Mouse (Mus musculus): ENCODE measurements around the gene Zscan20. TPM values are rescaled to one million over a fixed set of nuclear protein-coding genes. Genes with fewer than 3 reads are reported as not detected.

Gene Zscan20
- polyA plus RNA-seq, 1 experiment, result 2.5 TPM

DNA sequence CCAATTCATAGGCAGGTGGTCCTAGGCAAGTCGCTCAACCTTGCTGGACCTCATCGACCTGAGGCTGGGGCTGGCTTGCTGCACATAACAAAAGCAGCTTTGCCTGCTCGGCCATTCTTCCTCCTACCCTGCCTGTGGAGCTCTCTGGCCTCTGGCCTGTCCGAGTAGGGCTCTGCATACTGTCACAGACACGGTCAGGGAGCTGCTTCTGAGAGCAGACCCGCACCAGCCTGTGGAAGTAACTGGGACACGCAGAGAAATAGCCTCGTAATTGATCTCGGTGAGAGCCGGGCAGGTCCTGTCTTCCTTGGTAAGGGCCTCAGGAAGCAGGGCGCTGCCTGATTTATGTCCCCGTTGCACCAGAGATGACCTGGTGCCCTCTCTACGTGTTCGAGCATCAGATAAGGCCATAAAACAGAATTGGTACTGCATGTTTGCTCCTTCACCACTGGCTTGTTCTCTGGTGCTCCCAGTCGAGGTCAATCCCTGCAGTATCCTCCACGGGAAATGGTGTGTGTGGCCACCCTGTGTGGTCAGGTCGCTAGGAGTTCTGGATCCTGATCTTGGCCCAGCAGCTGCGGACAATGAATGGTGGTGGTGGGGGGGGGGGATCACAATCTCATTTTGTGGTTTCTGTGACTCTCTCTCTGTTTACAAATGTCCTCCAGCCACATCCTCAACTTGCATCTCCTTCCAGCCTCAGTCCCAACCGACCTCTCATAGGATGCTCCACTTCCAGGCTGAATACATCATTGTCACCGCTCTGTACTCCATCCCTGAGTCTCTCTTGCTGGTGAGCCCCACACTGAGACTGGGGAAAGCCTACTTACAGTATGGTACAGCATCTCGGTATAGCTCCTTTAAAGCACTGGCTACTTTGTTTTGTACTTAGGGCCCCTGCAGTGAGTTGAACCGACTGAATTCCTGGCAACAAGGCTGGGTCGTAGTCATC lies 32.1 kb upstream of the Zscan20 start:
- TF ChIP-seq CTCF (IDR thresholded peaks at IDR 0.05; ENCODE audit: low read depth, low read length) (no peak), POLR2A (IDR thresholded peaks at IDR 0.05; ENCODE audit: borderline replicate concordance, low read depth, low read length) (no peak)
- Histone ChIP-seq H3K27ac (ENCODE audit: insufficient read depth, low read depth, low read length) (no peak overlapping the region), H3K4me3 (ENCODE audit: insufficient read depth, low read length) (no peak overlapping the region), H3K4me1 (ENCODE audit: control insufficient read depth, insufficient read depth, low read length) (no peaks in the 10 kb centered on the region; the same call in 1 of the 2 replicates)

DNA sequence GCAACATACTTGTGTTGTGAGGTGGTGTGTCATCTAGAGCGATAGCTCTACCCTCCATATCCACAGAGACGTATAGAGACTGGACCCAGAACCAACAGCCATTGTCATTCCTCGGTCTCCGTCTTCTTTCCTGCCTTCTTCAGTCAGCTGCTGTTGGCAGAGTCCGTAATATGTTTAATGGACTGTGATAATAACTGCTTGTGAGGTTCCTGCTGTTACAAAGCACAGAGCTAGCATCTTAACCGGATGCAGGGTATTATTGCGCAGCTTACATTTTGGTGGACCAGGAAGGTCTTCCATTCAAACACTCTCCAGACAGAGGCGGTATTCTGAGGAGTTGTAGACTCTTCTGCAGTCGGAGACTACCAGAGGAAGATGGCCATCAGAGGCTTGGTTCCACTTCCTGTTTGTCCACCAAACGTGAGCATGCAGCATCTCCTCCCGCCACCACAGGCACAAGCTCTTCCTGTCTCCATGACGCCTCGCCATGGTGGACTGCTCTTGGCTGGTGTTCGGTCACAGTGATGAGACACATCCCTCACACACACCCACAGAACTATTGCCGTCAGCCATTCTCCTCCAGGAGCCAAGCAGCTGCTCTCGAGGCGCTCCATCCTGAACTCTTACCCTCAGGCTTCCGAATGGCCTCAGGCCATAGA lies 28.5 kb upstream of the Zscan20 start:
- Histone ChIP-seq H3K4me3 (ENCODE audit: insufficient read depth, low read length) (no peak overlapping the region), H3K27ac (ENCODE audit: insufficient read depth, low read depth, low read length) (no peak overlapping the region), H3K4me1 (ENCODE audit: control insufficient read depth, insufficient read depth, low read length) (no peaks in the 10 kb centered on the region; the same call in 1 of the 2 replicates)
- TF ChIP-seq POLR2A (IDR thresholded peaks at IDR 0.05; ENCODE audit: borderline replicate concordance, low read depth, low read length), result no peak
- TF ChIP-seq CTCF (IDR thresholded peaks at IDR 0.05; ENCODE audit: low read depth, low read length), result no peak

DNA sequence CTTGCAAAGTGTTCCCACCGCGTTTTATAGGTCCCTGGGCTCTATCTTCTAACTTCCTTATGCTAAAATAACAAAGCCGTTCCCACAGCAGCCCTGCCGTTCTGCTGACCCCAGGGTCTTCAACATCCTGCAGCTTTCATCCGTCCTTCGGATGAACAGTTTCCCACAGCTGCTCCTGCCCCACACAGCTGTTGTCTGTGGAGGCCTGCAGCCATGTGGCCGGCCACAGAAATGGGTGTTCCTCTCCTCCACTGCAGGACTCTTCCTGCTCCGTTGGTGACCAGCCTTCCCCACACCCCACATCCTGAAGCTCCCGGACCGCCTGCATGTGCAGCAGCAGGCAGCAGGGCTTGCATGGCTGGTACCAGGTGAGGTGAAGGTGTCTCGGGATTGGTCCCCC lies 27.4 kb upstream of the Zscan20 start:
- TF ChIP-seq CTCF (IDR thresholded peaks at IDR 0.05; ENCODE audit: low read depth, low read length), result no peak
- no peak for TF ChIP-seq POLR2A (IDR thresholded peaks at IDR 0.05; ENCODE audit: borderline replicate concordance, low read depth, low read length)
- no peak overlapping the region for H3K4me3 ChIP-seq (ENCODE audit: insufficient read depth, low read length)

DNA sequence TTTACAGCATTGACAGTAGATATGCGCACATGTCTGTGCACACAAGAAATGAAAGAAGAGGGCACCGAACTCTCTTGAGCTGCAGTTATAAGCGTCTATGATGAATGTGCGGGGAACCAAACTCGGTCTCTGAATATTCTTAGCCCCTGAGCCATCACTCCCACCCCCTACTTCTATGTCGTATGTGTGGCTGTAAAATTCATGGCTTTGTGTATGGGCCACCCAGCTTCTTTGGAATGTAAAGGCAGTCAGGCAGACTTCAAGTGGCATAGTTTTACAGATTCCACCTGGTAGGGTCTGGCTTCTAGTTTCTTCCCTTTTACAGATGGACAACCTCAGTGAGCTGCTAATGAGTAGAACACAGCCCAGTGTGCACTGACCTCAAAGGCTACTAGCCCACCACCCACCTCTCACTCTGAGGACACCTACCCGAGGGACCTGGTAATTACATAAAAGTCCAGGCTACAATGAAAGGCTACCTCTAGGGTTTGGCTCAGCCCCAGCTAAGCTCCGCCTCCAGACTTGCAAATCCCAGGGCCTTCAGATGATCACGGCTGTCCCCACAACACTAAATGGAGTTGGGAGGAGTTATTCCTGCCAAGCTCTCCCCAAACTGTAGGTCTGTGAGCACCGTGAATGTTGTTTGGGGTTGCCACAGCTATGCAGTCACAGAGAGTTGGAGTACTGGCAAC lies 26.1 kb upstream of the Zscan20 start:
- no peaks in the 10 kb centered on the region; the same call in 1 of the 2 replicates for H3K4me1 ChIP-seq (ENCODE audit: control insufficient read depth, insufficient read depth, low read length)
- H3K4me3 ChIP-seq (ENCODE audit: insufficient read depth, low read length), result no peak overlapping the region
- TF ChIP-seq POLR2A (IDR thresholded peaks at IDR 0.05; ENCODE audit: borderline replicate concordance, low read depth, low read length), result no peak
- TF ChIP-seq CTCF (IDR thresholded peaks at IDR 0.05; ENCODE audit: low read depth, low read length), result no peak
- no peak overlapping the region for H3K27ac ChIP-seq (ENCODE audit: insufficient read depth, low read depth, low read length)

More for the DNA sequence above, 27.4 kb upstream of the Zscan20 start:
- Histone ChIP-seq H3K27ac (ENCODE audit: insufficient read depth, low read depth, low read length) (no peak overlapping the region), H3K4me1 (ENCODE audit: control insufficient read depth, insufficient read depth, low read length) (no peaks in the 10 kb centered on the region; the same call in 1 of the 2 replicates)

- no peak for TF ChIP-seq POLR2A (IDR thresholded peaks at IDR 0.05; ENCODE audit: borderline replicate concordance, low read depth, low read length)
- TF ChIP-seq CTCF (IDR thresholded peaks at IDR 0.05; ENCODE audit: low read depth, low read length), result no peak
- Histone ChIP-seq H3K27ac (ENCODE audit: insufficient read depth, low read depth, low read length) (no peak overlapping the region), H3K4me3 (ENCODE audit: insufficient read depth, low read length) (no peak overlapping the region), H3K4me1 (ENCODE audit: control insufficient read depth, insufficient read depth, low read length) (no peaks in the 10 kb centered on the region; the same call in 1 of the 2 replicates)
These were observed 25.6 kb upstream of the Zscan20 start for GRCm38 (mm10) chr4:128635451-128635850.

GRCm38 (mm10) chr4:128621109-128621508 lies 11.2 kb upstream of the Zscan20 start:
- H3K4me3 ChIP-seq (ENCODE audit: insufficient read depth, low read length), result no peak overlapping the region
- H3K4me1 ChIP-seq (ENCODE audit: control insufficient read depth, insufficient read depth, low read length), result peaks cover 12% of the 10 kb centered on the region
- H3K27ac ChIP-seq (ENCODE audit: insufficient read depth, low read depth, low read length), result no peak overlapping the region
- TF ChIP-seq POLR2A (IDR thresholded peaks at IDR 0.05; ENCODE audit: borderline replicate concordance, low read depth, low read length), result no peak
- no peak for TF ChIP-seq CTCF (IDR thresholded peaks at IDR 0.05; ENCODE audit: low read depth, low read length)

GRCm38 (mm10) chr4:128620572-128620971 lies 10.7 kb upstream of the Zscan20 start:
- Histone ChIP-seq H3K4me1 (ENCODE audit: control insufficient read depth, insufficient read depth, low read length) (peaks cover 12% of the 10 kb centered on the region), H3K4me3 (ENCODE audit: insufficient read depth, low read length) (no peak overlapping the region), H3K27ac (ENCODE audit: insufficient read depth, low read depth, low read length) (no peak overlapping the region)
- TF ChIP-seq POLR2A (IDR thresholded peaks at IDR 0.05; ENCODE audit: borderline replicate concordance, low read depth, low read length) (no peak), CTCF (IDR thresholded peaks at IDR 0.05; ENCODE audit: low read depth, low read length) (no peak)

DNA sequence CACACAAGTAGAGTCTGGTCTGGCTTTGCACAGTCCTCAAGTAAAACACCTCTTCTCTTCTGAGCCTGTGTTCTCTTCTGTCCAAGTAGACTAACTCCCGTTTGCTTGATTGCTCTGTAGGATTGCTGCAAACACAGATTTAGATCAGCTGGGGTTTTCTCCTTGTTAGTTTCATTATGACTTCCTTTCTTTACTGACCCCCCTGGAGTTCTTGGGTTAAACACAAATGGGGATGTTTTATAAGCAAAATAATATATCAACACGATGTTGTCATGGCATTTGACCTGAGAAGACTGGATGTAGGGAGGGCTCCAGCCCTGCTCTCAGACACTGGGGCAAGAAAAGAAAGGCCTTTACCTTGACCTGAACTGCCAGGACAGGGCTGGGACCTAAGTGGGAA lies 9.1 kb upstream of the Zscan20 start:
- Histone ChIP-seq H3K27ac (ENCODE audit: insufficient read depth, low read depth, low read length) (no peak overlapping the region), H3K4me1 (ENCODE audit: control insufficient read depth, insufficient read depth, low read length) (peaks cover 12% of the 10 kb centered on the region), H3K4me3 (ENCODE audit: insufficient read depth, low read length) (no peak overlapping the region)
- TF ChIP-seq POLR2A (IDR thresholded peaks at IDR 0.05; ENCODE audit: borderline replicate concordance, low read depth, low read length) (no peak), CTCF (IDR thresholded peaks at IDR 0.05; ENCODE audit: low read depth, low read length) (no peak)

DNA sequence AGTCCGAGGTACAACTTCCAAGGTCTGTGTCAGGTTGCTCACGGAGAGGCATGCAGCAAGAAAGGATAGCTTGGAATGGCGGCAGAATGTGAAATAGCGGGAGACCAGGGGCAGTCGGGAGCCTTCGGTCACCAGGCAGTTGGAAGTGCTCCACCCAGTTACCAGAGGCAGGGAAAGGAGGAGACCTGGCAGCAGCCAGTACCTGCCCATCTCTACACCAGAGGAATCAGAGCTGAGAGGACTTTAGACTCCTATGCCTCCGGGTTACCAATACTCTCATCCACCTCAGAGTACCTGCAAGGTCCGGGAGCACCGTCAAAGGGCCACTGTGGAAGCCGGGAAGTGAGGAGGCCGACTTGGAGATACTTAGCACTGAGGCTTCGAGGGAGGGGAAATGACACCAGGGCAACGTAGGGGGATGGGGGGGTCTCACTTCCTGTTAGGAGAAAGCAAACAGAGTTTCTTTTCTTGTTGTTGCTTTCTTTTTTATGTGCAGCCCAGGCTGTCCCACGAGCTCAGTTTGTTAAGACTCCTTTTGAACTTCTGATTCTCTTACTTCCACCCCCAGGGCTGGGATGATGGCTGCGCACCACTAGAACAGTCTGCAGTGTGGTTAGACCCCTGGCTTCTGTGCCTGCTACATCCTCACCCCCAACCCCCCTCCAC lies 8.5 kb upstream of the Zscan20 start, which contains the start of gene Tlr12:
TSS of gene Tlr12 (minus strand) at position 374 of the 666 bp plus-strand sequence.
- H3K4me3 ChIP-seq (ENCODE audit: insufficient read depth, low read length), result no peak within 1 kb of the TSS
- TF ChIP-seq CTCF (IDR thresholded peaks at IDR 0.05; ENCODE audit: low read depth, low read length), result no peak
- TF ChIP-seq POLR2A (IDR thresholded peaks at IDR 0.05; ENCODE audit: borderline replicate concordance, low read depth, low read length), result no peak
- peaks cover 12% of the 10 kb centered on the region for H3K4me1 ChIP-seq (ENCODE audit: control insufficient read depth, insufficient read depth, low read length)
- no peak within 1 kb of the TSS for H3K27ac ChIP-seq (ENCODE audit: insufficient read depth, low read depth, low read length)
